Mouse (Mus musculus) lung, postnatal 14 days (tissue): ENCODE measurements around the gene Slc44a2.
"Not testable (repeated sequence)": the region's sequence is repeated elsewhere in the genome, so short reads cannot be mapped to it uniquely, and the experiment has no call there.

ENCODE experiments used
- DNase-seq: peaks from one replicate; pipeline ENCODE4 v3.0.0; 2021

Gene Slc44a2

DNA sequence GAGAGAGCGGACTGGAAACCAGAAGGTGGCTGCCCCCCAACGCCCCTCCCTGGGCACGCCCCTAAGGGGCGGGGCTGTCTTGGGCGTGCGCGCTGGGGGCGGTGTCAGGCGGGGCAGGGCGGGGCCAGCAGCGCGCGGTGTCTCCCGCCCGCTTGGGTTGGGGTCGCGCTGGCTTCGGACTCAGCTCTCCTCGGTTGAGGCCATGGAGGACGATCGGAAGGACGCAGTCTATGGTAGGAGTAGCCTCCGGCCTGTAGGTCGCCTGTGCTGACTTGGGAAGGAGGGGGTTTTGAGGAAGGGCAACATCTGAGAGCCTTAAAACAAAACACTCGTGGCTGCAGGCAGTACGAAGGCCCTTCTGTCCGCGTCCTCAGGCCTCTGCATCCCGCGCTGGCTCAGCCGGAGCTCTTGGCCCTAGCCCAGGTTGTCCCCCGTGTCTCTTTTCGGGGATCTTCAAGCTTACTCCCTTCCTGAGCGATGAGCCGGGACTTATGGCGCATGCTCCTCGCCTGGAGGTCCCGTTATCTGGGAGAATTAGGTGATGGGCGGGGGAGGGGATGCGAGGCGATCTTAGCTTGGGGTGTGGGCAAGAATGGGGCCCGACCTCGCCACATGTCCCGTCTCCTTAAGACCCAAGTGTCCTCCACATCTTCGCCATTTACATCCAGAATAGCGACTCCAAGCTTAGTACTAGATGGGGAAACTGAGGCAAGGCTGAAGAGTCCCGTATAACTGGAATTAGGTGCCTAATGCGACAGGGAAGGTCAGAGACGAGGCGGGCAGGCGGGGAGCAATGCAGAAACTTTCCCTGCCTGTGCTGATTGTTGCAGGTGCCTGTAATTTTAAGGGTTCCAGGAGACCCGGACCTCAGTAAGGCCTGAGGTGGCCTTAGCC is at the start of gene Slc44a2:
TSS of gene Slc44a2 (plus strand) at position 80 of the 894 bp plus-strand sequence.
- DNase-seq: peak; percentile 90

- DNase-seq: no peak
These were observed 48.1 kb upstream of the Slc44a2 start for GRCm38 (mm10) chr9:21272391-21272790.

DNA sequence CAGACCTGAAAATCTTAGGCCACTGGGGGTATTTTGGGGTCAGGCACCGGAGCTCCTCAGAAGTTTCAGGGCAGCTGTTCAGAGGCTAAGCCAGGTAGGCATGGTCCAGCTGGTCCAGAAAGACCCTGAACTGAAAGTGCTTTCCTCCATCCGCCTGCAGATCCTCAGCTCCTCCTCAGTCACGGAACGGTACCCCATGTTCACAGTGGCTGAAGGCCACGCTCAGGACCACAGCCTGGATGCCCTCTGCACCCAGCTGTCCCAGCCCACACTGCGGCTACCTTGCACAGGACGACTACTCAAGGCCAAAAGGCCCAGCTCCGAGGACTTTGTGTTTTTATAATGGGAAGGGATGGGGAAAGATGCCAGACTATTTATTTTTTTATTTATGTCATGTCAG is 47.4 kb upstream of the Slc44a2 start:
- no peak for DNase-seq

- peak; percentile 34 for DNase-seq
These were observed 46.8 kb upstream of the Slc44a2 start for GRCm38 (mm10) chr9:21273520-21274228.

DNA sequence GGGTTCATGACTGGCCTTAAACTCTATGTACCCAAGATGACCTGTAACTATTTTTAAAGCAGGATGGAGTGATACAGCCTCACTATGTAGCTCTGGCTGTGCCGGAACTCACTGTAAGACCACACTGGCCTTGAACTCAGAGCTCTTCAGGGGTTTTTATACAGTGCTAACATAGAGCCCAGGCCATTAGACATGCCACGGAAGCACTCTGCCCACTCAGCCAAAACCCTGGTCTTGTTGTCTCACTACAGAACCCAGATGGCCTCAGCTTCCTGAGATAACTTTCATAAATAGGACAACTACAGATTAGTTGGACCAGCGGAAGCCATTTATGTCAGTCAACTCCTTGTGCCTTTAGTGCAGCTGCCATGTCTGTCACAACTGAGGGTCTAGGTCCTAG is 46.2 kb upstream of the Slc44a2 start:
- DNase-seq: no peak

- DNase-seq: no peak
These were observed 45.3 kb upstream of the Slc44a2 start for GRCm38 (mm10) chr9:21275013-21275710.

DNA sequence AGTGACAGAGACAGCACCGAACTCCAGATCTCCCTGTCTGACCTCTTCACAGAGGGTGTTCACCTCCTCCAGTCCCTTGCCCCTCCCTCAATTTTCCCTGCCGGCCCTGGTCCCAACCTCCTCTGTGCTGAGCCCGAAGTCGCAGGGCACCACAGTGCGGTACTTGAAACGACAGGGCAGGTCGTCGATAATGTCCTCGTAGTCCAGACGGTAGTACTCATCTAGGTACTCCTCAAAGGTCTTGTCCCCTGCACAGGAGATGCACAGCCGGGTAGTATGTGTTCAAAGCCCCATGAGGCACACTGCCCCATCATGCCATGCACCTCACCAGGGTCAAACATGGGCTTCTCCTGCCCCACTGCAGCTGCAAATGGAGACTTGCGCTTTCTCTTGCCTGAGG is 44.8 kb upstream of the Slc44a2 start:
- no peak for DNase-seq

DNA sequence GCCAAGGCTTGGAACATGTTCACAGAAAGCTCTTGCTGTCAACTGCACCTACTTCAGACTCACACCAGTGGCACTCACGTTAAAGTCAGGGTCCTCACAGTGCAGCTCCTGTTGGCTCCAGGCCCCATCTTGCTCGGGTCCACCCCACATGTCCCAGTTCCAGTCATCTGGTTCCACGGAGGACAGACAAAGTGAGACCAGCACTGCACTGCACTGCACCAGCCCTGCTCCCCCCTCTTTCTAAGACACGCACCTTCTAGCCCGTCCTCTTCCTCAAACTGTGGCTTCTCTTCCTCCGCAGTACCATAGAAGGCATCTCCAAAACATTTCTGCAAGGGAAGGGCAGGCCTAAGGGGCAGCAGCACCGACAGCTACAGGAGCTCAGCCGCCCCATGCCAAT is 44.2 kb upstream of the Slc44a2 start:
- DNase-seq: no peak

DNA sequence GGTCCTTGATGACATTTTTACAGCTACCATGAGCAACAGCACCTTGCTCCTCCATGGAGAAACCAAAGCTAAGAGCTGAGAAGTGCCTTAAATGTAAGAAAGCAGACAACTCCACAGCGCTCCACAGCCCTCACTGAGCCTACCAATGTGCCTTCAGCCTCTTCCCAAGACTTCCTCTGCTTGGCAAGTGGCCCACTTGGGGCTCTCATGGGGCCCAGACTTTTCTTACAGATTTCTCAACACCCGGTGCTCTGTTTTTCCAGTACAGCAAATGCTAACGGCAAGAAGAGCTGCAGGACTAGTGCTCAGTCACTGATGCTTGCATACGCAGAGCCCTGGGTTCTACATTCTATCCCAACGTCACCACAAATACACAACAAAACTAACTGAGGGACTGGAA is 42.7 kb upstream of the Slc44a2 start:
- no peak for DNase-seq

DNA sequence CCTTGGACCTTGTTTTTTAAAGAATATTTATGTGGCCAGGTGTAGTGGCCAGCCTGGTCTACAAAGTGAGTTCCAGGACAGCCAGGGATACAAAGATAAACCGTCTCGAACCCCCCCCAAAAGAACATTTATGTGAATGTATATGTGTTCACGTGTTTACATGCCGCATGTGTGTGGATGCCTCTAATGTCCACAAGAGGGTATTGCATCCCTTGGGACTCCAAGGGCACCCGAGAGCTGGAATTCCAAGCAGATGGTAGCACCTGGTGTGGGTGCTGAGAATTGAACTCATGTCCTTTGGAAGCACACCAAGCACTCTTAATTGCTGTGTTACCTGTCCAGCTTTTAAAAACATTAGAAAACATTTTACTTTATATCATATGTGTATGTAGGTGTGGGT is 36.9 kb upstream of the Slc44a2 start:
- DNase-seq: no peak

DNA sequence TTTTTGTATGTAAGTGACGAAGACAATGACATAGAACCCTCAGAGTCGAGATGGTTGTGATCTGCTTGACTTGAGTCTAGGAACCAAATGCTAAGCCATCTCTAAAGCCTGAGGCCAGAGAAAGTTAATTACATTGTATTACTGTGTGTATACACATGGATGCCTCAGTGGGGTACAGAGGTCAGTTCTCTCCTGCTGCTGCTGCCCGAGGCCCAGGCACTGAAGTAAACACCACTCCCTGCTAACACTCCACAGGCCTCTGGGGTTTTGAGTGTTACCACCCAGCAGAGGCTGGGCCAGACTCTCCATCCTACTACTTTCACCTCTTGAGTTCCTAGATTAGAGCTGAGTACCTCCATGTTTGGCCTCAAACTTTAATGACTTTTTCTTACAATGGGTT is 36.5 kb upstream of the Slc44a2 start:
- DNase-seq: no peak

- DNase-seq: no peak
These were observed 33.7 kb upstream of the Slc44a2 start for GRCm38 (mm10) chr9:21286753-21287152.

GRCm38 (mm10) chr9:21287571-21288402 is 32.7 kb upstream of the Slc44a2 start, which contains the start of gene Kri1:
TSS of gene Kri1 (minus strand) at chr9:21287969.
- DNase-seq: peak; percentile 98

DNA sequence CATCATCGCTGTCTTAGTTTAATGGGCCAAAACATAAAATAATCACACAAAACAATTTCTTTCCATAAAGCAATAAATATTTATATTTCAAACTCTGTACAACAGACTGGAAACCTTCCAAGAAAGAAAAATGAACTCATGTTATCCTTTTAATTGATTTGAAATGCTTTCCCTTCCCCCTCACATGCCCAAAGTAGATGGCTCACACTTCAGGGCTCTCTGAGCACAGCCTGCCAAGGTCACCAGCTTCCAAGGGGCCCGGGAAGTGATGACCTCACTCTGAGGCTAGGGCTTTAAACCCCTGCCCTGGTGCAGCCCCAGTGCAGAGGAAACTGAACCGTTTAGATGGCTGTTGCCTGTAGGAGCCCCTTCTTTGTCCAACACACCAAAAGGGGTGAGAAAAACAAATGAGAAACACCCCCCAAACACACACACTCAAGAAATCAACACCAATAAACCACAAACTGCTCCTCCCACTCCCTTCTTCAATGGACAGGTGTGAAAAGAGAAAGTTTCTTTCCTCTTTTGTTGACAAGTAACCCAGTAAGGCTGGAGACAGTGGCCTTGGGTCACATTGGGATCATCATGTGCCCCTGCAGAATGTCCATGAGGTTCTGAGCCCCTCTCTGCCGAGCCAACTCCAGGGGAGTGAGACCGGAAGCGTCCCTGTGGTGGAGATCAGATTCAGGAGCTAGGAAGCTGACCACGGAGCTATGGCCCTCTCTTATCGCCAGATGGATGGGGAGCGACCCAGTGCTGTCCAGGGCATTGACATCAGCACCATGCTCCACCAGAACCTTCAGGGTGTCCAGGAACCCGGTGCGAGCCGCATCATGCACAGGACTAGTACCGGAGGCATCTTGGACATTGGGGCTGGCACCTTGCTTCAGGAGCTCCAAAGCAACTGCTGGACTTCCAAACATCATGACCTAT is 31.8 kb upstream of the Slc44a2 start:
- peak; percentile 22 for DNase-seq

DNA sequence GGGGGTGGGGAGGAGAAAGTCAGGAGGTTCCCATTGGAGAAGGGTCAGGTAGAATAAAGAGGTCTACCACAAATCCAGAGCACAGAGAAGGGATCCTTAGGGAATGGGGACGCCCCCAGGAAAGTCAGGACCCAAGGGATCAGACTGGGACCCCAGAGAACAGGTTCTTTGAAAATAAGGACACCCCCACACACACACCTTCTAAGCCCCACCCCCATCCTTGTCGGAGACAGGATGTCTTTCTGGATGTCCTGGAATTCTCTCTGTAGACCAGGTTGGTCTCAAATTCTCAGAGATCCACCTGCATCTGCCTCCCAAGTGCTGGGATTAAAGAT is 31.2 kb upstream of the Slc44a2 start:
- no peak for DNase-seq

DNA sequence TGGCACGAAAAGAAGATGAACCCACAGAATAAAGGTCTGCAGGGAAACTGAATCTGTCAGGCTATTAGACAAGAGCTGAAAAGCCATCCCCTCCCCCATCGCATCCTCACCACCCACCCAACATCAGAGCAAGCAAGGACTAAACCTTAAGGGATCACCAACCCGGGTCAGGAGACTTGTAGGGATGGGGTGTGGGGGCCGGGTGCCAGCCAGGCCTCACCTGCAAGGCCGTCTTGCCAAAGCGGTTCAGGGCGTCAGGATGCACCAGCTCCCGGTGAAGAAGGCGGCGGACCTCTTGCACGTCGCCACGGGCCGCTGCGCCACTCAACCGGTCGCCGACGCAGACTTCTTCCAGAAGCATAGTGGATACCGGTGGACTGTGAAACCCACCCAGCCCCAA is 29.9 kb upstream of the Slc44a2 start:
- DNase-seq: no peak

DNA sequence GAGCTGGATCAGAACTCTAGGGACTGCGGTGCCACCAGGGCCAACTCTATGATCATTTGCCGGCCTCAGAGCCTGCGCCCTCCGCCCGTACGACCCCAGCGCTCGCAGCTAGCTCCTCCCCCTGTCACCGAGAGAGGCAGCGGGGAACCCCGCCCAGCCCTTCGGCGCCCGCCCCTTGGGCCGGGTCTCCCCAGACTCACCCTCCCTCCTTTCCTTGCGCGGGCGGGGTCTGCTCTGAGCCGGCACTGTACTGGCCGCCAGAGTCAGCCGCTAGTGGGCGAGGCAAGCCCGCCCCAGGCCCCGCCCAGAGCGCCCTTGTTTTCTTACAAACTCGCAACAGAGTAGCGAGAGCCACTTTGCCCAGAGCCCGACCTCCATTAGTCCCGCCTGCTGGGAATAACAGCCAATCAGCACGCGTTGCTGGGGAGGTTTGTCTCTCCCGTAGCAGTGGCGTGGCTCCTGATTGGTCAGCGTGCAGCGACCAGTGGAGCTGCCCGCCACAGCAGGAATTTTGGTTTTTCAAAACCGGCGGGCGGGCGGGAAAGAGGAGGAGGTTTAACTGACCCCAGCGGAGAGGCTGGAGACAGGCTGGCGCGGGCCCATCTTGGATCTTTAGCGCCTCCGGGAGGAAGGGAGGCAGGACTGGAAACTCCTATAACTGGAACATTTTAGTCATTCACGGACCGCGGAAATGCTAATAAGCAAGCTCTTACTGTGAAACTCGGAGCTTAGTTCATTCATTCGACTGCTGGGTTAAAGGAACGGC is 29.3 kb upstream of the Slc44a2 start, which contains the start of gene Cdkn2d:
TSS of gene Cdkn2d (minus strand) at position 386 of the 766 bp plus-strand sequence.
- DNase-seq: peak; percentile 100

- DNase-seq: not testable (repeated sequence)
These were observed 28.6 kb upstream of the Slc44a2 start for GRCm38 (mm10) chr9:21291868-21292267.

- no peak for DNase-seq
These were observed 28.2 kb upstream of the Slc44a2 start for GRCm38 (mm10) chr9:21292271-21292670.

DNA sequence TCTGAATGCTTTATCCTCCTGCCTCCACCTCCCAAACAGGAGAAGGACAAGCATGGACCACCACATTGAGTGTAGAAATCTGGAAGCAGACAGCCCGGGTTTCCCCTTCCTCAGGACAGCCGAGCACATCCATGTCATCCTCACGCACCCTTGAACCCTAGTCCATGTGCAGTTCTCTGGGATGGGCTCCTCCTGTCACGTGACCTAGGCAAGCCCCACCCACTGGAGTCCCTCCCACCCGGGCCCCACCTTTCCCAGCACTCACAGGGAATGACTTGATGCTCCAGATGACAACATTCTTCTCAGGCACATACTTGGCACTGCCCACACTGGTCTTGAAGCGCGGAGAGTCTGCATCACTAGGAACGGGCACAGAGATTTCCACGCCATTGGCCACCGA is 21.5 kb upstream of the Slc44a2 start:
- no peak for DNase-seq

DNA sequence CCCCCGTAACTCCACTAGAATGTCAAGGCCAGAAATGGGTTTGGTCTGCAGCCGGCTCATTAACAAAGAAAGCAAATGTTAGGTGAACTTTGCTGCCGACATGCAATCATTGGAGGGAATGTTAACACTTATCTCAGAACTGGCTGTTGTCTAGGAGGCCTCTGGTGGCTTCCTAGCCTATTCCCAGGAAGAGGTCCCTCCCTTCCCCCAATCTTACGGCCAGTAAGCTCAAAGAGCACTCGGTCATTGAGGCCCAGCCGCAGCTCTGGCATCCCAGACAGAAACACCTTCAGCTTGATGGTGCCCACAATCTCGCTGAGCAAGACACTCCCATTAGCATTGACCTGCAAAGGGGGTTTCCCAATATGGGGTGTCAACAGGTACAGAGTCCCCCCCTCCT is 15.4 kb upstream of the Slc44a2 start:
- no peak for DNase-seq
